Mouse (Mus musculus): ENCODE results near the gene Lrrn4. TPM values are rescaled to one million over a fixed set of nuclear protein-coding genes. Genes with fewer than 3 reads are reported as not detected.

The Lrrn4 gene
- 0.79 and 0.86 TPM in 2 replicates for polyA plus RNA-seq (2012; rRNA removed)

DNA sequence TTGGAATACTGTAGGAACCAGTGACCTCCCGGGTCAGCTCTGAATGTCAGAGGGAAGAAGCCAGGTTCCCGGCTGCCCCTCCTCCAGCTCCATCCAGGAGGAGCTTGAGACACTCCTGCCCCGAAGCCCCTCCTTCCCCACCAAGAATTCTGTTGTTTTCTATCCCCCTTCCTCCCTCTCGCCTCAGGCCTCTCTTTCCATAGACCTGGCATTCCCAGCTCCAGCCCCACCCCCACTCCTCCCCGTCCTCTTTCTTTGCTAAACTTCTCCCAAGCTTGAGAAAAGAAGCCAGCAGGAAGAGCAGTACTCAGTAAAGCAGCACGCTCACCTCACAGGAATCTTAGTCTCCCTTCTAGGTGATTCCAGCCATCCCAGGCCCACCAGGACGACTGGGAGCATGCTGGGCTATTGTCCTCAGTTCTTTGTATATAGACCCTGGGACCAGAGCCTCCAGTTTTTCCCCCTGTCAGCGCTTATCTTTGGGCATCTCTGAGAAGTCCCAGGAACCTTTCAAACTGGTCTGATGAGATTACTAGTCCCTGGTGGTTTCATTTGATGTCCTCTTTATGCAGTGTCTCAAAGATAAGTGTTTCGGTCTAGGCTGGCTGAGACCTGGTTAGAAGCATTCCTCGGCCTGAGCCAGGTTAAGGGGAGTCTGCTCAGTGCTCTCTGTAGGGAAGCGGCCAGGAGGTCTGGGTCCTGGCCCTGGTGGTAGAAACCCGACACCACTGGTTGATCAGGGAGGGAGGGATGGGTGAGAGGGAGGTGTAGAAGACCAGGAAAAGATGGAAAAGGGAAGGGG lies at the start of gene Lrrn4:
Gene Lrrn4, minus strand, starts transcription at position 48 of the 802 bp plus-strand sequence.
- TF ChIP-seq POLR2A (IDR thresholded peaks at IDR 0.05; ENCODE audit: low read depth, low read length): no peak
- TF ChIP-seq CTCF (conservative IDR thresholded peaks at IDR 0.05; ENCODE audit: insufficient read depth, insufficient read length, low read depth, low read length): no peak
- H3K36me3 ChIP-seq (ENCODE audit: control insufficient read depth, insufficient read depth, low read length): no peaks in the 10 kb centered on the region
- 44% methylated on average over 12 of the region's 12 CpGs for WGBS
- no peak for DNase-seq
- H3K27ac ChIP-seq (ENCODE audit: insufficient read depth, low read depth, low read length): no peak within 1 kb of the TSS
- peak within 1 kb of the TSS; percentile 45 for H3K4me3 ChIP-seq (ENCODE audit: insufficient read depth, low read depth, low read length)
- no peaks in the 10 kb centered on the region for H3K27me3 ChIP-seq (replicated peaks; ENCODE audit: control insufficient read depth, insufficient read depth, low read length)
- H3K4me1 ChIP-seq (ENCODE audit: control insufficient read depth, insufficient read depth, low read length): no peaks in the 10 kb centered on the region; the same call in 1 of the 2 replicates

DNA sequence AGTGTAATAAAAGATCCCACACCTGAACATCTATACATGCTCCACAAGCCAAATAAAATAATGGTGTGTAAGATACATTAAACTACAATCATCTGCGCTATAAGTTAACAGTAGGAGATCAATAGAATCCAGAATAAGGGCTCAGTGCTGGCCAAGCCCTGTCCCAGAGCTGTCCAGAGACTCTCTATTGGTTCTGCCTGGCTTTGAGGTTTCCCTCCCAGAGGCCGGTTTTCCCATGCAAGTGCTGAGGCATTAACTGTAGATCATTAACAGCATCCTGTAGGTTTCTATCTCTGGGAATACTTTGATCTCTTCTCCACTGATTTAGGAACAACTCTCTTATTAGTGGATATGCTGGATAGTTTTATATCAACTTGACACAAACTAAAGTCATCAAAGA lies 48.3 kb upstream of the Lrrn4 start:
- no peak overlapping the region for H3K27ac ChIP-seq (ENCODE audit: insufficient read depth, low read depth, low read length)
- no peak overlapping the region for H3K4me3 ChIP-seq (ENCODE audit: insufficient read depth, low read depth, low read length)
- H3K36me3 ChIP-seq (ENCODE audit: control insufficient read depth, insufficient read depth, low read length): no peaks in the 10 kb centered on the region
- no peak for TF ChIP-seq CTCF (conservative IDR thresholded peaks at IDR 0.05; ENCODE audit: insufficient read depth, insufficient read length, low read depth, low read length)
- no peak for TF ChIP-seq POLR2A (IDR thresholded peaks at IDR 0.05; ENCODE audit: low read depth, low read length)
- DNase-seq: peak; percentile 38
- WGBS: 59% methylated on average over 2 of the region's 2 CpGs
- no peaks in the 10 kb centered on the region for H3K27me3 ChIP-seq (replicated peaks; ENCODE audit: control insufficient read depth, insufficient read depth, low read length)
- peaks cover 14% of the 10 kb centered on the region for H3K4me1 ChIP-seq (ENCODE audit: control insufficient read depth, insufficient read depth, low read length)

DNA sequence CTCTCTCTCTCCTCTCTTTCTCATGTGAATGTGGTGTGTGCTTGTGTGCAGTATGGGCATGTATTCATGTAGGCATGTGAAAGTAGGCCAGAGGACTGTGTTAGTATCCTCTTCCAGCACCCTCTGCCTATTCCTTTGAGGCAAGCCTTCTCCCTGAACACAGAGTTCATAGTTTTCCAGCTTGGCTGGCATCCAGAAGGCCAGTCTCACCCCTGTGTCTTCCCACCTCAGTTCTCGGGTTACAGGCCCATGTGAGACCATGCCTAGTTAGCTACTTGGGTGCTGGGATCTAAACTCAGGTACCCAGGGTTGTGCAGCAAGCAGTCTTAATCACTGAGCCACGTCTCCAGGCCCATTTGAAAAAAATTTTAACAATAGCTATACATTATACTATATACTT lies 47.2 kb upstream of the Lrrn4 start:
- Histone ChIP-seq H3K36me3 (ENCODE audit: control insufficient read depth, insufficient read depth, low read length) (no peaks in the 10 kb centered on the region), H3K27ac (ENCODE audit: insufficient read depth, low read depth, low read length) (no peak overlapping the region), H3K4me3 (ENCODE audit: insufficient read depth, low read depth, low read length) (no peak overlapping the region), H3K27me3 (replicated peaks; ENCODE audit: control insufficient read depth, insufficient read depth, low read length) (no peaks in the 10 kb centered on the region), H3K4me1 (ENCODE audit: control insufficient read depth, insufficient read depth, low read length) (peaks cover 17% of the 10 kb centered on the region)
- TF ChIP-seq CTCF (conservative IDR thresholded peaks at IDR 0.05; ENCODE audit: insufficient read depth, insufficient read length, low read depth, low read length): no peak
- TF ChIP-seq POLR2A (IDR thresholded peaks at IDR 0.05; ENCODE audit: low read depth, low read length): no peak
- 38% methylated on average over 2 of the region's 2 CpGs for WGBS
- DNase-seq: peak; percentile 41

DNA sequence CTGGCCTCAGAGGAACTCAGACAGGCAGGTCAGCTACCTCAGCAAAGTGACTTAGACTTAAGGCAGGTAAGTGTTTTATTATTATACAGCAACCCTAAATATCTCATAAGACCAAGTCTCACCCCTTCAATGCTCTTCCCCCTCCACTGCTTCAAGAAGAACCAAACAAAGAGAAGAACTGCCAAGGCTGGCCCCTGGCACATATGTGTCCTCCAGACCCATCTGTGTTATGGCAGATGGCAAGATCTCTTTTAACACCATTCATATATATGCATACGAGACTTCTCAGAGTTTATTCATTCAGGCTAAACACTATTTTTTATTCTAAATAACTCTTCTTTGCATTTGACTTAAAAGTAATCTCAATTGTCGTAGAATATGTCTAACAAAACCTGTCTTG lies 46.6 kb upstream of the Lrrn4 start:
- TF ChIP-seq POLR2A (IDR thresholded peaks at IDR 0.05; ENCODE audit: low read depth, low read length) (no peak), CTCF (conservative IDR thresholded peaks at IDR 0.05; ENCODE audit: insufficient read depth, insufficient read length, low read depth, low read length) (no peak)
- H3K27me3 ChIP-seq (replicated peaks; ENCODE audit: control insufficient read depth, insufficient read depth, low read length): no peaks in the 10 kb centered on the region
- H3K36me3 ChIP-seq (ENCODE audit: control insufficient read depth, insufficient read depth, low read length): no peaks in the 10 kb centered on the region
- no peak overlapping the region for H3K4me3 ChIP-seq (ENCODE audit: insufficient read depth, low read depth, low read length)
- no peak for DNase-seq
- peaks cover 23% of the 10 kb centered on the region for H3K4me1 ChIP-seq (ENCODE audit: control insufficient read depth, insufficient read depth, low read length)
- H3K27ac ChIP-seq (ENCODE audit: insufficient read depth, low read depth, low read length): no peak overlapping the region
- WGBS: 81% methylated on average over 2 of the region's 2 CpGs

DNA sequence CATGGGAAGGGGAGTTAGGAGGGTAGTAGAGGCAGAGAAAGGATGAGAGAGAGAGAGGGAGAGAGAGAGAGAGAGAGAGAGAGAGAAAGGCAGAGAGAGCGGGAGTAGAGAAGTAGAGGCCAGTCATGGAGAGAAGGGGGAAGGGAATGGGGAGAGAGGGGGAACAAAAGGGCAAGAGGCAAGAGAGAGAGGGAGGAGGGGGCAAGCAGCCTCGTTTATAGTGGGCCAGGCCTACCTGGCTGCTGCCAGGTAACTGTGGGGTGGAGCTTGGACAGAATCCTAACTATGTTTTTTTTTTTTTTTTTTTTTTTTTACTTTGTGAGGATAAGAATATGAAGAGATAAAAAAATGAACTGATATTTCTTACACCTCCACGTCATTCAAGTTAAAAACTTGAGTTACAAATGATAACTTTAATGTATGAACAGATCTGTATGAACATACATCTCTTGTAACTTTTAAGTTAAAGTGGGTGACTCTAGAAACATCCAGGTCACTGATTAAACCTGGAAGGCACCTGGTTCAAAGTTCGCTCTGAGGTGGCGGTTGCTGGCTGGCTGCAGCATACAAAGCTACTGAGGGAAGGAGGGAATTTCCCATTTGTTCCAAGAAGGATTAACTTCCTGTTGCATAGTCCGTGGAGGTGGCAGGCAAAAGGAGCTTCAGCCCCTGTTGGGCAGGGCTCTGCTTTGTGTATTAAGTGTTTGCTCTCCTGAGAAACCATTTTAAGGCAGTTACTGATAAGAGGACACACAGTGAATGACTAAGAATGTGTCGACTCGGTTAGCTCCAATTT lies 42.8 kb upstream of the Lrrn4 start:
- TF ChIP-seq POLR2A (IDR thresholded peaks at IDR 0.05; ENCODE audit: low read depth, low read length): no peak
- TF ChIP-seq CTCF (conservative IDR thresholded peaks at IDR 0.05; ENCODE audit: insufficient read depth, insufficient read length, low read depth, low read length): no peak
- H3K27ac ChIP-seq (ENCODE audit: insufficient read depth, low read depth, low read length): peak overlapping the region; percentile 86
- no peaks in the 10 kb centered on the region for H3K27me3 ChIP-seq (replicated peaks; ENCODE audit: control insufficient read depth, insufficient read depth, low read length)
- H3K36me3 ChIP-seq (ENCODE audit: control insufficient read depth, insufficient read depth, low read length): no peaks in the 10 kb centered on the region; the same call in 1 of the 2 replicates
- peaks cover 20% of the 10 kb centered on the region; the same call in 1 of the 2 replicates for H3K4me1 ChIP-seq (ENCODE audit: control insufficient read depth, insufficient read depth, low read length)
- H3K4me3 ChIP-seq (ENCODE audit: insufficient read depth, low read depth, low read length): no peak overlapping the region
- WGBS: 22% methylated on average over 8 of the region's 8 CpGs
- peak; percentile 93 for DNase-seq

DNA sequence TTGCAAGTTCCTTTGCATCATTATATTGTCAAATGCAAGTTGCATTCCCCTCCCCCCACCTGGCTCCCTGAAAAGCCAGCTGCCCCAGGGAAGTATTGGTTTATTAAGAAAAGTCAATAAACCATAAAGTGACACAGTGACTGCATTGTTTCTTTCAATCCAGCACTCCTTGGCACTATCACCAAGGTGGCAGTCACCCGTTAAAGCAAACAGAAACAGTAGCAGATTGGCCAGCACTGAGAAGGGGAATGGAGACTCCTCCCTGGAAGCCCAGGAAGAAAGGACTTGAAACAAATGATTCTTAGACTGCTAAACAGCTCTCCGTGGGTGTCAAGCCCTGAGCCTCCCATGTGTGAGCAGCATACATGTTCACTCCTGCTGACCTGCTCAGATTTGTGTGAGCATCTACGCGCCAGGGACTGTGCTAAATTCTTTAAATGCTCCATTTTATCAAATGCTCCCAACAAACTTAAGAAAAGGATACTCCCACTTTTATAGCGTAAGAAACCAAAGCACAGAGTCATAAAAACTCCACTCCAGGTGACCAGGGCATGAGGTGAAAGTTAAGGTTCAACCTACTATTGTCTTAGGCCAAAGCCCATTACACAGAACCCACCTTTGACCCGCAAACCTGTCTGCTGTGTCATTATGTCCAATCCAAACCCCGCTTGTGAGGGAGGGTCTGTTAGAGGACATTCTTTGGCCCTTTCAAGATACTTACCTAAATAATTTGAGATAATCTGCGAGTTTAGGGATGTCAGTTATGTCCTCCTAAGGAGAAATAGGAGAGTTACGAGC lies 41.6 kb upstream of the Lrrn4 start:
- DNase-seq: peak; percentile 67
- Histone ChIP-seq H3K4me1 (ENCODE audit: control insufficient read depth, insufficient read depth, low read length) (peaks cover 16% of the 10 kb centered on the region; the same call in 1 of the 2 replicates), H3K4me3 (ENCODE audit: insufficient read depth, low read depth, low read length) (no peak overlapping the region), H3K36me3 (ENCODE audit: control insufficient read depth, insufficient read depth, low read length) (peaks cover 4% of the 10 kb centered on the region; the same call in 1 of the 2 replicates), H3K27me3 (replicated peaks; ENCODE audit: control insufficient read depth, insufficient read depth, low read length) (no peaks in the 10 kb centered on the region), H3K27ac (ENCODE audit: insufficient read depth, low read depth, low read length) (peak overlapping the region; percentile 70; the same call in 1 of the 2 replicates)
- 52% methylated on average over 9 of the region's 9 CpGs for WGBS
- TF ChIP-seq POLR2A (IDR thresholded peaks at IDR 0.05; ENCODE audit: low read depth, low read length) (no peak), CTCF (conservative IDR thresholded peaks at IDR 0.05; ENCODE audit: insufficient read depth, insufficient read length, low read depth, low read length) (no peak)
